Mouse (Mus musculus) midbrain, embryonic 16.5 days (tissue): Measurements from ENCODE around the gene Cdkn2aip. TPM values are rescaled to one million over a fixed set of nuclear protein-coding genes. Genes with fewer than 3 reads are reported as not detected.

Experiments
- ATAC-seq: fragments of 200-750 bp; cut with Nextera tagmentation; 2 replicates; pipeline ENCODE4 v1.8.0; 2017; ENCODE audit warnings: moderate TSS enrichment
- H3K27ac ChIP-seq: fragments of 300-500 bp; sonication (generic); 2 replicates; pipeline ENCODE4 v1.5.1; 2014; ENCODE audit warnings: mild to moderate bottlenecking, low read length, mixed read lengths
- H3K27me3 ChIP-seq: fragments of 300-500 bp; sonication (generic); 2 replicates; pipeline ENCODE4 v1.6.1; 2014; ENCODE audit warnings: low read depth, low read length, mixed read lengths; ENCODE audit not compliant: control insufficient read depth, insufficient read depth
- H3K36me3 ChIP-seq: fragments of 300-500 bp; sonication (generic); 2 replicates; pipeline ENCODE4 v1.6.1; 2014; ENCODE audit warnings: mild to moderate bottlenecking, low read length, moderate library complexity, mixed read lengths; ENCODE audit not compliant: control insufficient read depth, insufficient read depth
- H3K4me1 ChIP-seq: fragments of 300-500 bp; sonication (generic); 2 replicates; pipeline ENCODE4 v1.6.1; 2014; ENCODE audit warnings: mild to moderate bottlenecking, low read length, mixed read lengths; ENCODE audit not compliant: control insufficient read depth, insufficient read depth
- H3K4me2 ChIP-seq: fragments of 300-500 bp; sonication (generic); 2 replicates; pipeline ENCODE4 v1.6.1; 2014; ENCODE audit warnings: mild to moderate bottlenecking, low read length, mixed read lengths
- H3K4me3 ChIP-seq: fragments of 300-500 bp; sonication (generic); 2 replicates; pipeline ENCODE4 v1.5.1; 2014; ENCODE audit warnings: low read depth, mild to moderate bottlenecking, low read length, moderate library complexity, mixed read lengths
- H3K9ac ChIP-seq: fragments of 300-500 bp; sonication (generic); 2 replicates; pipeline ENCODE4 v1.6.1; 2014; ENCODE audit warnings: low read depth, low read length, mixed read lengths
- H3K9me3 ChIP-seq: fragments of 300-500 bp; sonication (generic); replicated peaks from 2 replicates; pipeline ENCODE4 v1.6.1; 2014; ENCODE audit warnings: mild to moderate bottlenecking, low read length, mixed read lengths; ENCODE audit not compliant: control insufficient read depth, poor library complexity, severe bottlenecking
- WGBS: fragments of 180-500 bp; shearing (Covaris S2); extraction: QIAGEN DNeasy Blood & Tissue Kit; methylation state at CpG from one replicate; pipeline ENCODE4 v1.1.7; 2014; 5-methylcytosine and 5-hydroxymethylcytosine counted together
- polyA plus RNA-seq: library from polyadenylated mRNA; unstranded; fragments of >200 nt; fragmentation: Nextera tagmentation; extraction: Ambion mirVana; gene quantifications from 2 replicates; pipeline ENCODE4 v1.2.1, GENCODE M21; 2015

Cdkn2aip gene
- polyA plus RNA-seq, 1 experiment from 2014 or later = 32.7 TPM

DNA sequence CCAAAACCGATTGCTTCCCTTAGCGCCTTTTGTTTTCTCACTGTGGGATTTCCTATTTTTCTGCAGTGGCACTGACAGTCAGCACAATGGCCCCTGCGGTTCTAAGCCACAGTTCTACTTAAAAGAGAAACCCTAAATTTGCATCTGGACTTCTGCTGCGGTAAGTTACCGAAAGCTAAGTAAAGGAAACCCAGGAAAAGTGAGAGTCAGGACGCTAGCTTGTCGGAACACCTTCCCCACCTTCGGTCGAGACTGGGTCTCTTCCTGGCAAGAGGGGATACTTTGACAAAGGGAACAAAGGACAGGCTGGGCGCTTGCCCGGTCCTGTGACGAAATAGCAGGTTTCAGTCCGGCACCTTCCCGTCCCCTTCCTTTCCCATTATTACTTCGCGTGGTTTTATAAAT lies 23.1 kb downstream of the Cdkn2aip start:
- ATAC-seq = no peak
- Histone ChIP-seq H3K36me3 (no peaks in the 10 kb centered on the region), H3K9me3 (no peaks in the 10 kb centered on the region; the same call in 1 of the 2 replicates), H3K27me3 (no peaks in the 10 kb centered on the region), H3K4me2 (peak overlapping the region; percentile 17), H3K4me1 (no peaks in the 10 kb centered on the region), H3K9ac (no peak overlapping the region), H3K4me3 (no peak overlapping the region), H3K27ac (no peak overlapping the region)
- WGBS = 2% methylated on average over 16 of the region's 16 CpGs

- ATAC-seq = no peak
- Histone ChIP-seq H3K4me2 (no peak overlapping the region), H3K4me3 (no peak overlapping the region), H3K4me1 (no peaks in the 10 kb centered on the region), H3K9me3 (no peaks in the 10 kb centered on the region; the same call in 1 of the 2 replicates), H3K27ac (no peak overlapping the region), H3K36me3 (no peaks in the 10 kb centered on the region), H3K27me3 (no peaks in the 10 kb centered on the region), H3K9ac (no peak overlapping the region)
- 59% methylated on average over 12 of the region's 12 CpGs for WGBS
Measured at GRCm38 (mm10) chr8:47689704-47690326, 23.9 kb downstream of the Cdkn2aip start.

DNA sequence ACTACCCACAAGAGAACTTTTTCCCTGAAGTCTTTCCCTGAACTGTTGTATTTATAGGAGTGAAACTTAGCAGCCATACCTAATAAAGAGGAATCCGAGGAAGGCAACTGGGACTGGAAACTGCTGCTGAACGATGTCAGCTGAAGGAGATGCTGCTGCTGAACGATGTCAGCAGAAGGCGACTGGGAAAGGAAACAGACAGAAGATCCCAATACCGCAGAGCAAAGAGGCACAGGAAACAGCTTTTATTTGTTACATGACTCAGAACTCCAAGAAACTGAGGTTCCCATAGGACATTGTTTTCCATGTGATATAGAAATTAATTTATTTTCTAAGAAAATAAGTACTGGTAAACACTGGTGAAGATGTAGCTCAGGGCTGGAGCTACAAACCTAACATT lies 29.3 kb downstream of the Cdkn2aip start:
- no peaks in the 10 kb centered on the region for H3K9me3 ChIP-seq
- H3K9ac ChIP-seq = no peak overlapping the region
- H3K4me2 ChIP-seq = no peak overlapping the region
- no peaks in the 10 kb centered on the region for H3K27me3 ChIP-seq
- WGBS = 83% methylated on average over 5 of the region's 5 CpGs
- H3K27ac ChIP-seq = no peak overlapping the region
- no peak for ATAC-seq
- no peaks in the 10 kb centered on the region for H3K4me1 ChIP-seq
- H3K36me3 ChIP-seq = no peaks in the 10 kb centered on the region
- no peak overlapping the region for H3K4me3 ChIP-seq

DNA sequence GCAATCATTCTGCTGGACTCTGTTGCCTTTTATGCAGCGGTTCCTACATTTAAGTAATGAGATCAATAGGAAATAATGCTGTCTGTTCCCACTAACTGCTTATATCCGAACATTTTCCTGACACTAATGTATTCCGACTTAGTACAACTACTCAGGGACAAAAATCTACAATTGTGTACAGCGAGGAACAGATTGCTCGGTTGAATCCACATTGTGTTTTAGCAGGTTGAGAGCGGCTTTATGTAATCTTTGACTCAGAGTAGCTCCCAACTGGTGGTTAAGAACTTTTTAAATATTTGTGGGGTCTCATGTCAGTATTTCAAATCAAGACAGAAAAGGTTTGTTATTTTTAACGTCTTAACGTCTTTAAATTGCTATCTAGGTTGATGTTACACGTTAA lies 29.7 kb downstream of the Cdkn2aip start:
- H3K36me3 ChIP-seq = no peaks in the 10 kb centered on the region
- ATAC-seq = no peak
- H3K4me3 ChIP-seq = no peak overlapping the region
- H3K27ac ChIP-seq = no peak overlapping the region
- H3K27me3 ChIP-seq = no peaks in the 10 kb centered on the region
- no peaks in the 10 kb centered on the region for H3K4me1 ChIP-seq
- H3K9me3 ChIP-seq = no peaks in the 10 kb centered on the region
- H3K9ac ChIP-seq = no peak overlapping the region
- WGBS = 89% methylated on average over 9 of the region's 9 CpGs
- no peak overlapping the region for H3K4me2 ChIP-seq

GRCm38 (mm10) chr8:47680306-47680705 lies 33.4 kb downstream of the Cdkn2aip start:
- H3K27me3 ChIP-seq = no peaks in the 10 kb centered on the region
- ATAC-seq = no peak
- H3K36me3 ChIP-seq = no peaks in the 10 kb centered on the region
- peaks cover 6% of the 10 kb centered on the region for H3K4me1 ChIP-seq
- no peak overlapping the region for H3K27ac ChIP-seq
- no peaks in the 10 kb centered on the region for H3K9me3 ChIP-seq
- H3K4me2 ChIP-seq = no peak overlapping the region
- WGBS = 80% methylated on average over 4 of the region's 4 CpGs
- no peak overlapping the region for H3K4me3 ChIP-seq
- H3K9ac ChIP-seq = no peak overlapping the region

DNA sequence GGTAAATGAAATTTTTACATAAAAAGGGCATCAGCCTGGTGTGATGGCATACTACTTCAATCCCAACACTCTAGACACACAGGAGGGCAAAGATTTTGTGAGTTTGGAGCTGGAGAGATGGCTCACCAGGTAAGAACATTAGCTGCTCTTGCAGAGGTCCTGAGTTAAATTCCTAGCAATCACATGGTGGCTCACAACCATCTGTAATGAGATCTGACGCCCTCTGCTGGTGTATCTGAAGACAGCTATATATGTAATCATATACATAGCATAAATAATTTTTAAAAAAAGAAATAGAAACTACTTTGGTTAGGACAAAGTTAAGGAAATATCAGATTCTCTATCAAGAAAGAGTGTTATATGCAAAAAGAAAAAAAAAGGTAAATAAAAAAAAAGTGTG lies 34.1 kb downstream of the Cdkn2aip start:
- Histone ChIP-seq H3K4me2 (no peak overlapping the region), H3K9ac (no peak overlapping the region), H3K9me3 (no peaks in the 10 kb centered on the region), H3K27me3 (no peaks in the 10 kb centered on the region), H3K4me1 (peaks cover 6% of the 10 kb centered on the region), H3K36me3 (no peaks in the 10 kb centered on the region), H3K27ac (no peak overlapping the region), H3K4me3 (no peak overlapping the region)
- no peak for ATAC-seq
- WGBS = 75% methylated on average over 1 of the region's 1 CpGs

- Histone ChIP-seq H3K4me2 (peak overlapping the region; percentile 77), H3K9me3 (no peaks in the 10 kb centered on the region), H3K9ac (no peak overlapping the region), H3K36me3 (no peaks in the 10 kb centered on the region), H3K4me1 (peaks cover 12% of the 10 kb centered on the region), H3K27ac (no peak overlapping the region), H3K4me3 (peak overlapping the region; percentile 95; the same call in 1 of the 2 replicates), H3K27me3 (no peaks in the 10 kb centered on the region)
- WGBS = 50% methylated on average over 2 of the region's 2 CpGs
- ATAC-seq = no peak
Measured at GRCm38 (mm10) chr8:47676631-47677030, 37.1 kb downstream of the Cdkn2aip start.

DNA sequence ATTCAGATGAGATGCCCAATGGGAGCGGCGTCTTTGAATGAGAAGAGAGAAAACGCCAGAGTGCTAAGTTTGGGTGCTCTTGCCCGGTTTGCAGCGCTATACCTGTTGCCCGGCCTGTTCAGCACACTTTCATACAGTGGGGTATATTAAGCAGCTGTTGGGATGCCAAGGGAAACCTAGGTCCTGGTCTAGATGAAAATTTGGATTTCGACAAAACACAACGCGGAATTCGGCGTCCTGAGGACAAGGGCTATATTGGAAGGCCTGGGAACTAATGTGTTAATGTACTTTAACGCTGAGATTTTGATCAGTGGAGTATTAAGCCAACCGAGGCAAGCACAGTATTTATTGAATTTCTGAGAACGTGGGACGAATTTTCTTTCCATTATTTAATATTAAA lies 37.5 kb downstream of the Cdkn2aip start:
- Histone ChIP-seq H3K27me3 (no peaks in the 10 kb centered on the region), H3K4me2 (peak overlapping the region; percentile 77), H3K9ac (peak overlapping the region; percentile 87), H3K36me3 (no peaks in the 10 kb centered on the region), H3K4me1 (peaks cover 12% of the 10 kb centered on the region), H3K9me3 (no peaks in the 10 kb centered on the region), H3K27ac (peak overlapping the region; percentile 95), H3K4me3 (peak overlapping the region; percentile 95)
- no peak for ATAC-seq
- WGBS = 1% methylated on average over 15 of the region's 15 CpGs

- no peaks in the 10 kb centered on the region for H3K9me3 ChIP-seq
- peak overlapping the region; percentile 87 for H3K9ac ChIP-seq
- peak overlapping the region; percentile 77 for H3K4me2 ChIP-seq
- H3K27ac ChIP-seq = peak overlapping the region; percentile 95
- peak; percentile 12; the same call in 1 of the 2 replicates for ATAC-seq
- H3K4me3 ChIP-seq = peak overlapping the region; percentile 95
- peaks cover 12% of the 10 kb centered on the region for H3K4me1 ChIP-seq
- H3K36me3 ChIP-seq = no peaks in the 10 kb centered on the region
- WGBS = under 1% methylated on average over 18 of the region's 20 CpGs
- H3K27me3 ChIP-seq = no peaks in the 10 kb centered on the region
Measured at GRCm38 (mm10) chr8:47675786-47676185, 37.9 kb downstream of the Cdkn2aip start.
